Comparison of ENCODE assay signal across 7 mouse cellular contexts in genomic region chr13:60481451-60481850, GRCm38 (mm10).
A peak's percentile ranks its signal among the peaks of the same experiment; 100 is the strongest.
DNase-seq lines count a peak whose midpoint lies in the region; ATAC-seq and TF ChIP-seq lines count a peak whose summit lies in the region.
"Not testable (repeated sequence)": the region's sequence is repeated elsewhere in the genome, so short reads cannot be mapped to it uniquely, and the experiment has no call there.

No protein-coding gene starts in this region.

- H3K27me3 ChIP-seq in embryonic facial prominence, embryonic 14.5 days (replicated peaks; ENCODE audit: control insufficient read depth, insufficient read depth, low read length); heart, embryonic 14.5 days (ENCODE audit: control insufficient read depth, insufficient read depth, low read length); intestine, embryonic 16.5 days (replicated peaks; ENCODE audit: control insufficient read depth, insufficient read depth, low read length); kidney, embryonic 16.5 days (ENCODE audit: insufficient read depth, low read length); limb, embryonic 14.5 days (ENCODE audit: control insufficient read depth, insufficient read depth, low read length); liver, embryonic 15.5 days: not testable (repeated sequence)
- peaks cover 18% of the 10 kb centered on the region for H3K27me3 ChIP-seq in neural tube, embryonic 13.5 days

- 68% methylated on average over 11 of the region's 11 CpGs for WGBS in embryonic facial prominence, embryonic 14.5 days
- 79% methylated on average over 11 of the region's 11 CpGs for WGBS in heart, embryonic 14.5 days
- 72% methylated on average over 11 of the region's 11 CpGs for WGBS in intestine, embryonic 16.5 days
- 65% methylated on average over 11 of the region's 11 CpGs for WGBS in kidney, embryonic 16.5 days
- WGBS in limb, embryonic 14.5 days = 61% methylated on average over 11 of the region's 11 CpGs
- 60% methylated on average over 11 of the region's 11 CpGs for WGBS in liver, embryonic 15.5 days (ENCODE audit: insufficient replicate concordance)
- WGBS in neural tube, embryonic 13.5 days = 63% methylated on average over 11 of the region's 11 CpGs

- H3K4me3 ChIP-seq in embryonic facial prominence, embryonic 14.5 days (ENCODE audit: low read depth, low read length); heart, embryonic 14.5 days (ENCODE audit: control insufficient read depth in 1 of 2, insufficient read depth in 1 of 2, low read depth in 1 of 2, low read length in 2 of 2); limb, embryonic 14.5 days (replicated peaks; ENCODE audit: low read length); liver, embryonic 15.5 days (replicated peaks); neural tube, embryonic 13.5 days: not testable (repeated sequence)
- peak overlapping the region; percentile 39; the same call in 1 of the 2 replicates for H3K4me3 ChIP-seq in intestine, embryonic 16.5 days (ENCODE audit: low read length)
- peak overlapping the region; percentile 44; the same call in 1 of the 2 replicates for H3K4me3 ChIP-seq in kidney, embryonic 16.5 days (ENCODE audit: low read length)

- peaks cover 15% of the 10 kb centered on the region; the same call in 1 of the 2 replicates for H3K4me1 ChIP-seq in embryonic facial prominence, embryonic 14.5 days (ENCODE audit: control insufficient read depth, insufficient read depth, low read length)
- peaks cover 9 to 18% of the 10 kb centered on the region in 2 experiments for H3K4me1 ChIP-seq in heart, embryonic 14.5 days (ENCODE audit: control insufficient read depth in 2 of 2, insufficient read depth in 2 of 2, low read length in 2 of 2)
- peaks cover 20% of the 10 kb centered on the region for H3K4me1 ChIP-seq in intestine, embryonic 16.5 days (ENCODE audit: control insufficient read depth, insufficient read depth, low read length)
- H3K4me1 ChIP-seq in kidney, embryonic 16.5 days (ENCODE audit: insufficient read depth, low read length) = peaks cover 24% of the 10 kb centered on the region
- H3K4me1 ChIP-seq in limb, embryonic 14.5 days (ENCODE audit: control insufficient read depth, insufficient read depth, low read length) = peaks cover 25% of the 10 kb centered on the region
- 0 out of 2 replicates have a peak, but pooled peaks cover 11% of the 10 kb centered on the region for H3K4me1 ChIP-seq in liver, embryonic 15.5 days (replicated peaks)
- peaks cover 20% of the 10 kb centered on the region for H3K4me1 ChIP-seq in neural tube, embryonic 13.5 days (replicated peaks)

- not testable (repeated sequence) for H3K27ac ChIP-seq in embryonic facial prominence, embryonic 14.5 days (replicated peaks; ENCODE audit: low read depth, low read length); heart, embryonic 14.5 days (replicated peaks in 1 of 2; ENCODE audit: control insufficient read depth in 1 of 2, insufficient read depth in 1 of 2, low read depth in 2 of 2, low read length in 2 of 2); limb, embryonic 14.5 days (replicated peaks; ENCODE audit: low read depth, low read length); liver, embryonic 15.5 days (replicated peaks); neural tube, embryonic 13.5 days (replicated peaks)
- peak overlapping the region; percentile 53; the same call in 1 of the 2 replicates for H3K27ac ChIP-seq in intestine, embryonic 16.5 days (ENCODE audit: low read length)
- peak overlapping the region; percentile 89 for H3K27ac ChIP-seq in kidney, embryonic 16.5 days (ENCODE audit: low read length)

- H3K4me2 ChIP-seq in embryonic facial prominence, embryonic 14.5 days (ENCODE audit: low read depth, low read length) = peak overlapping the region; percentile 60; the same call in 1 of the 2 replicates
- H3K4me2 ChIP-seq in heart, embryonic 14.5 days (ENCODE audit: low read length) = peak overlapping the region; percentile 74; the same call in 1 of the 2 replicates
- not testable (repeated sequence) for H3K4me2 ChIP-seq in intestine, embryonic 16.5 days (ENCODE audit: low read depth, low read length)
- H3K4me2 ChIP-seq in kidney, embryonic 16.5 days (replicated peaks; ENCODE audit: low read depth, low read length) = peak overlapping the region; percentile 71
- 0 out of 2 replicates have a peak overlapping the region, but pooled peaks have one; percentile 40 for H3K4me2 ChIP-seq in limb, embryonic 14.5 days (replicated peaks; ENCODE audit: low read depth, low read length, severe bottlenecking)
- peak overlapping the region; percentile 48 for H3K4me2 ChIP-seq in liver, embryonic 15.5 days
- H3K4me2 ChIP-seq in neural tube, embryonic 13.5 days = peak overlapping the region; percentile 39; the same call in 1 of the 2 replicates

- not testable (repeated sequence) for TF ChIP-seq POLR2A in limb, embryonic 14.5 days (IDR thresholded peaks at IDR 0.05; ENCODE audit: borderline replicate concordance, extremely low read depth, insufficient read depth, insufficient read length)

- ATAC-seq in embryonic facial prominence, embryonic 14.5 days (ENCODE audit: low read depth); heart, embryonic 14.5 days (ENCODE audit: insufficient number of reproducible peaks, insufficient read depth, low FRiP score, low read depth); intestine, embryonic 16.5 days; kidney, embryonic 16.5 days (ENCODE audit: low FRiP score, low TSS enrichment); limb, embryonic 14.5 days (ENCODE audit: low FRiP score, low read depth); liver, embryonic 15.5 days (ENCODE audit: insufficient read depth); neural tube, embryonic 13.5 days (ENCODE audit: low read depth): not testable (repeated sequence)

- not testable (repeated sequence) for DNase-seq in embryonic facial prominence, embryonic 14.5 days (ENCODE audit: low spot score); limb, embryonic 14.5 days (ENCODE audit: low spot score)

- H3K9ac ChIP-seq in embryonic facial prominence, embryonic 14.5 days (ENCODE audit: low read depth, low read length); heart, embryonic 14.5 days (ENCODE audit: low read length); intestine, embryonic 16.5 days (ENCODE audit: low read depth, low read length); kidney, embryonic 16.5 days (replicated peaks; ENCODE audit: low read length); limb, embryonic 14.5 days (ENCODE audit: low read depth, low read length, severe bottlenecking); liver, embryonic 15.5 days; neural tube, embryonic 13.5 days: not testable (repeated sequence)

- H3K36me3 ChIP-seq in embryonic facial prominence, embryonic 14.5 days (ENCODE audit: control insufficient read depth, insufficient read depth, low read length); heart, embryonic 14.5 days (ENCODE audit: control insufficient read depth, insufficient read depth, low read length); intestine, embryonic 16.5 days (ENCODE audit: control insufficient read depth, insufficient read depth, low read length); kidney, embryonic 16.5 days (ENCODE audit: insufficient read depth, low read length); limb, embryonic 14.5 days (ENCODE audit: control insufficient read depth, insufficient read depth, low read length); liver, embryonic 15.5 days (replicated peaks); neural tube, embryonic 13.5 days: not testable (repeated sequence)

- H3K9me3 ChIP-seq in embryonic facial prominence, embryonic 14.5 days (ENCODE audit: control insufficient read depth, low read length); heart, embryonic 14.5 days (ENCODE audit: control insufficient read depth, low read length); intestine, embryonic 16.5 days (ENCODE audit: control insufficient read depth, low read length); kidney, embryonic 16.5 days (ENCODE audit: low read length); limb, embryonic 14.5 days (ENCODE audit: control insufficient read depth, low read length); liver, embryonic 15.5 days (replicated peaks); neural tube, embryonic 13.5 days: not testable (repeated sequence)
